Mouse (Mus musculus) frontal cortex, adult (tissue): Measurements from ENCODE around the gene Tex2.
"Not testable (repeated sequence)": the region's sequence is repeated elsewhere in the genome, so short reads cannot be mapped to it uniquely, and the experiment has no call there.

ENCODE experiments used
- ATAC-seq: cut with Nextera tagmentation; 2 replicates; pipeline ENCODE4 v1.9.2; 2017; ENCODE audit warnings: mild to moderate bottlenecking, moderate library complexity, mixed read lengths; ENCODE audit not compliant: low TSS enrichment

The Tex2 gene

GRCm38 (mm10) chr11:106580468-106580867, 32.8 kb downstream of the Tex2 start:
- no peak for ATAC-seq

DNA sequence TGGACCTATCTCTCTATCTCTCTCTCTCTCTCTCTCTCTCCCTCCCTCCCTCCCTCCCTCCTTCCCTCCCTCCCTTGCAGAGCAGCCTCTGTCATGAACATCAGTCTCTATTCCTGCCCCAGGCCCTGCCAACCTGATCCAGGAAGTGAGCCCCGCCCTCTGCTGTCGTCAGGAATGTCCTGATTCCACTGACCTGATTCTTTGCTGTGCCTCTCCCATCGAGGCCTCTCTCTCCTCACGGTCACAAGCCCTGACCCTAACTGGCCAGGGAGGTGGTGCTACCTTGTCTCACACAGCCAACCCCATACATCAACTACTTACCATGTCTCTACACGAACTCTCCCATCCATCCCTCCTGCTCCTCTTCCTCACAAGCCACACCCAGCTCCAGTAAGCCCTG, 33.3 kb downstream of the Tex2 start:
- ATAC-seq, result no peak

DNA sequence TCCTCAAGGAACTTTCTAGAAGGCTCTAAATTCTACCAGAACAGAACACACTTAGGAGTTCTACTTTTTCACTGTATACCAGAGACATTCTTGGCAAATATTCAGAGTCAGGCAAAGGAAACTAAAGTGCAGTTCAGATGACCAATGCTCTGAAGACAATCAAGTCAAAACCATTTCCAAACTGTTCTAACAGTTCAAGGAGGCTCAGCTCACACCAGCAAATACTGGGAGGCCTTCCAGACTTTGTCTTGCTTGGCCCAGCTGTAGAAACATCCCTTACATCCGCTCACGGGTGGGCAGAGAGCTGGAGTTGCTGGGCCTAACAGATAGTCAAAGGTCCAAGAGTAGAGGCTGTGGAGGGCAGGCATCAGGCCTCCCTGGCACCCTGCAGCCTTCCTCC, 34.1 kb downstream of the Tex2 start:
- no peak for ATAC-seq

GRCm38 (mm10) chr11:106577624-106578355, 35.4 kb downstream of the Tex2 start:
- ATAC-seq, result not testable (repeated sequence)

DNA sequence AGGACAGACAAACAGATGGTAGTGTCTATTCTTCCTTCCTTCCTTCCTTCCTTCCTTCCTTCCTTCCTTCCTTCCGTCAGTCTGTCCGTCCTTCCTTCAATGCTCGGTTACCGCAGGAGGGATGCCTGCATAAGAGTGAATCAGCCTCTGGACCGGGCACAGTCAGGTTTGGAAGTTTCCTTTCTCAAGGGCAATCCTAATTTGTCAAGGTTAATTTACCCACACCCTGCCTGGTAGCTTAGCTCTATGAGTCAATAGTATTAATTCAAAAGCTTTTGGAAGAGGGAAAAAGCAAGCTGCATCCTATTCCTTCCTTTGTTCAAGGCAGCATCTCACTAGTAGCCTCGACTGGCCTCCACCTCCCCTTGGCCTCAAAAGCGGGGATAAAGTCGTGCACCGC, 38.8 kb downstream of the Tex2 start:
- no peak for ATAC-seq

GRCm38 (mm10) chr11:106573476-106574240, 39.6 kb downstream of the Tex2 start:
- ATAC-seq, result no peak

DNA sequence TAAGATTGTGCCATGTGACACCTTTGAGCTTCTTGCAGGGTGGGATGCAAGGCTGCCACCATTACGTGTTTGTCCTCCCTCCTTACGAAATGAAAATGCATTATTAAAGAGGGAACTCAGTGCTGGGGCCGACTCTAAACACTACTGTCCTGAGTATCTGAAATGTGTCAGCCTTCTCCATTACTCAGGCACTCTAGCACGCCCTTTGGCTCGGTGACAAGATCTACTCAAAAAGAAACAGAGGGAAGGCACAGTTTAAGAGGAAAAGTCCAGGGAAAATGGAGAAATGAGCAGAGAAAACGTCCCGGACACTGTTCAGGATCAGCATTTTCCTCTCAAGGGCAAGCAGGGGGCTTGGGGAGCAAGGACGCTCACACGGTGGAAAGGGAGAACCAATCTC, 40.3 kb downstream of the Tex2 start:
- ATAC-seq, result no peak

GRCm38 (mm10) chr11:106572020-106572782, 41.0 kb downstream of the Tex2 start:
- ATAC-seq, result peak; percentile 54; the same call in 1 of the 2 replicates

- ATAC-seq, result no peak
Measured at GRCm38 (mm10) chr11:106571026-106571983, 41.9 kb downstream of the Tex2 start.

DNA sequence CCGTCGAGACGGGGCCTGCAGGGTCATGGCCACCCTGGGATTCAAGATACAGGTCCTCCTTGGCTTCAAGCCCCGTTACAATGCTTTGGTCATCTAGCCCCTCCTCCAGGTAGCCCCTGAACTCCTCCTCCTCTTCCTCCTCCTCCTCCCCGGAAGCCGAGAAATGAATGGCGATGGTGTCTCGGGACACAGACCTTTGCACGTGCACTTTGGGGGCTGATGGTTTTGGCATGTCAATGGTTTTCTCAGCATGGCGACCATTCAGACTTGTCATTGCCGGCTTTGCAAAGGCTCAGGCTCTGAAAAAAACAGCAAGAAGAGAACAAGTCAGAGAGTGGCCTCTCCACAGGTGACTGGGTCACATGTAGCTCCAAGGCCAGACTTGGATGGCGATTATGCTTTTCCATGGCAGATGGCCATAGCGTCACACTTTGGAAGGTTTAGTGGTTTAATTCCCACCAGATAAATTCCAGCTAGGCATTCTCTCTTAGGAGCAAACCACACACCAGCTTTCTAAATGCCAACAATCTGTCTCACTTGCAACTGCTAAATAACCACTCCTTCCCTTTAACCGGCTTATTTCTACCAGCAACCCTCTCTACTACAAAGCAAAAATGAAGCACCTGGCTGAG, 44.8 kb downstream of the Tex2 start:
- ATAC-seq, result no peak

DNA sequence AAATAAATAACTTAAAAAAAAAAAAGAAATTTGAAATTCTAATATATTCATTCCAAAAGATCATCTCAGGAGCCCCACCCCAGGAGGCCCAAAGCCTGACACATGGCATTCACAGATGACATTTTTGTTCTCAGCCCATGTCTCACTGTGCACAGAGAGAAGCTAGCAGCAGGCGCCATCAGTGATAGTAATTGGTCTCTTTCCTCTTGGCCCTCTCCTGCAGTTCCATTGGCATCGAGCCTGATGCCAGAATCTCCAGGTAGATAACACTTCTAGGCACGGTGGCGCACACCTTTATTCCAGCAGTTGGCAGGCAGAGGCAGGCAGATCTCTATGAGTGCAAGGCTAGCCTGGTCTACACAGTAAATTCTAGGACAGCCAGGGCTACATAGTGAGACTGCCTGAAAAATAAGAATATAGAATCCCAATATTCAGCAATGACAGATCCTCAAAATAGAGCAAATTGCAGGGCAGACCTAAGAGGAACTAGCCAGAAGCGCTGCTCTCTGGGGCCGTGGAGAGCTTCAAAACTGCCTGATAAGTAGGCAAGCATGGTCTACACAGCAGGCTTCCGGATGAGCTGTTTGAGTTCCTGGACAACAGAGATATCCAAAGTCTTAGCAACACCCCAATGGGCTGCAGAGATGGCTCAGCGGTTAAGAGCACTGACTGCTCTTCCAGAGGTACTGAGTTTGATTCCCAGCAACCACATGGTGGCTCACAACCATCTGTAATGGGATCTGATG, 47.0 kb downstream of the Tex2 start:
- no peak for ATAC-seq

- peak; percentile 91 for ATAC-seq
Measured at GRCm38 (mm10) chr11:106564261-106564660, 49.0 kb downstream of the Tex2 start.

DNA sequence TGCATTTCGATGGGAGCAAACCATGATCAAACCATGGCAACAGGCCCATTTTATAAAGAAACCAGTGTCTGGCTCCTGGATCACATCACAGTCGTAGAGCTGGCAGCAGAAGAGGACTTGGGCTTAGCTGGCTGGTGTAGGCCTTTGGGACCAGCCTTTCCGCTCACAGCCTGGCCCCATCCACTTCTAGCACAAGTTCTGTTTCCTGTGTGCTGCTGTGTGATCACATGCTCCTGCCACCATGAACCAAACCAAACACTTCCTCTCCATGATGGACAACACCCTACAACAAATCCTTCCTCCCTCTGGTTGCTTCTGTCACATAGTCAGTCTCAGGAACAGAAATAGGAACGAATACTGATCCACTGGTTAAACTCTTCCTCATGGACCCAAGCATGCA, 50.5 kb downstream of the Tex2 start:
- ATAC-seq, result no peak

DNA sequence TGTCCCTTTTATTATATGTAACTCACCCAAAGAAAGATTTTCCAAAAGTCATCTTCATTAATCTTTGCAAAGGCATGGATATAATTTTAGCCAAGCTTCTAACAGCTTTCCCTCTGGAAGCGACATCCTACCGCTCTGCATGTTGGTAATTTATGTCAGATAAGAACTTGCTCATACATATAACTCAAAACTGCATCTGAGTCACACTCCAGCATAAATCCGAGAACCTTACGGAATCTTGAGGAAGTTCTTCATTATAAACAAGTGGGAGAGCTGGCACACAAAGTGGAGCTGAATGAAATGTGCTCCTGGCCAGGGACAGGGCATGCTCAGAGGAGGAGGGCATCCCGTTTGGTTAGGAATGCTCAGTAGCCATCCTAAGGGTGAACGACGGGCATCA, 53.5 kb downstream of the Tex2 start:
- ATAC-seq, result peak; percentile 69

GRCm38 (mm10) chr11:106558008-106558407, 55.2 kb downstream of the Tex2 start:
- no peak for ATAC-seq

GRCm38 (mm10) chr11:106557398-106557797, 55.8 kb downstream of the Tex2 start:
- no peak for ATAC-seq

DNA sequence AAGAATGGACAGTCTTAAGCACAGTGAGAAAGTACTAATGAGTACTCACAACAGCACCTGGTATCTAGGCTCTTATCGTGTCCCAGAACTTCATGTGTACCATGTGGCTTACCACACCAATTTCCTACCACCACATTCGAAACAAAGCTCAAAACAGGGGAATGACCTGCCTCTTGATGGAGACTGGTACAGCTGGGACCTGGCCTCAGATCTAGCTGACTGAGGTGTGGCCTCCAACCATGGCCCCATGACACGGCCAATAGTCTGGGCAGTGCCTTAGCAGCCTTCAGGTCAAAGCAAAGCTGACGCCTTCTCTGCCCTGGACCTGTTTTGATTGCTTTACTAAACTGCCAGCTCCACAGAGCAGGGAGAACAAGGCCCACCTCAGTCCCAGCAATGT, 56.5 kb downstream of the Tex2 start:
- ATAC-seq, result no peak

DNA sequence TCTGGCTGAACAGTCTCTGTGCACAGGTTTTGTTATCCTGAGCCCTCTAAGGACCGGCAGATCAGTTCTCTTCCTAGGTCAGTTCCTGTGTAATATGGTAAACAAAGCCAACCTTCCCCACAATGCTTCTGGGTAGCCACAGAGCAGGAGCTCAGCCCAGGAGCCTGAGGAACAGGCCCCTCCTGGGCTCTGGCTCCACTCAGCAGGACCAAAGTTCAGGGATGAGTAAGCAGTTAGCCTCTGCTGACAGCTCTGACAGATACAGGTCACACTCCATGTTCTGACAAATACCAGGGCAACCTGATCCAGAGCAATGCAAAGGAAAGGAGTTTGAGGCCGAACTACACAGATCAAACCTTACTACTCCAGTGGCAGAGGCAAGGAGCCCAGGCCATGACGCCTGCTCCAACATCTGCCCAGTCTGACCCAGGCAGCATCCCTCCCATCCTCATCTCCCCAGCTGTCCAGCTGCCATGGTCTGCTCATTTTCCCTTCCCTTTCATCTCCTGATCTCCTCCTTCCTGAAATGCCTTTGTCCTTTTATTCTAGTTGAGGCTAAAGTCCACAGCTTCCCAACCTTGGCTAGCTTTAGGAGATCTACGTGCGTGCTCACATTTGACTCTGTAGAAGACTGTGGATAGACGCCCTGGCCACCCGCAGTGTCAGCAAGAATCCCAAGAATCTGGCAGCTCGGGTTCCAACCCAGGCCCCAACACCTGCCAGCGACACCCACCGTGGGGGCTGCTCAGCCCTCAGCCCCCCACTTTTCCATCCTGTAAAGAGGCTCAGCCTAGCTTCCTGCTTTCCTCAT, 57.2 kb downstream of the Tex2 start:
- ATAC-seq, result no peak

- no peak for ATAC-seq
Measured at GRCm38 (mm10) chr11:106550398-106550797, 62.8 kb downstream of the Tex2 start.
